Mouse (Mus musculus) A20 (cell line): ENCODE data around the gene Thada.

ENCODE experiments used
- DNase-seq: peaks from one replicate; pipeline ENCODE4 v3.0.0-alpha.2; 2011; ENCODE audit warnings: low read depth, low spot score

Thada gene

GRCm38 (mm10) chr17:84477176-84477575, 11.2 kb upstream of the Thada start:
- DNase-seq, result no peak

- no peak for DNase-seq
Measured at GRCm38 (mm10) chr17:84474312-84474711, 8.3 kb upstream of the Thada start.

DNA sequence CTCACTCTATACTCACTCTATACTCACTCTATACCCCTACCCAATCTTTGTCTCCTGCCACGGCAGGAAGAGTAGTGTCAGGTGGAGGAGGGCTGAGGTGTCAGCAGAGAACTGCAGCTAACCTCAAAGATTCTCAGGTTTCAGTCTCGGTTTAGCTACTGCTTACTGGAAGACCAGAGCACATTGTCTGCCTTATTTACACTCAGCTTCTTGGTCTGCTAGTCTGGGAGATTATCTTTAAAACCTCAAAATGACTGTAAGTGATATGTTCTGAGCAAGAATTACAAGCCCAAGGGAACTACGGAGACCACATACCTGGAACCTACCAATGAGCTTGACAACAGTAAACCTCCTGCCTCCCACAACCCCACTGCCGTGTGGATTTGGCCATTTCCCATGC, 31.0 kb downstream of the Thada start:
- DNase-seq, result peak; percentile 21

DNA sequence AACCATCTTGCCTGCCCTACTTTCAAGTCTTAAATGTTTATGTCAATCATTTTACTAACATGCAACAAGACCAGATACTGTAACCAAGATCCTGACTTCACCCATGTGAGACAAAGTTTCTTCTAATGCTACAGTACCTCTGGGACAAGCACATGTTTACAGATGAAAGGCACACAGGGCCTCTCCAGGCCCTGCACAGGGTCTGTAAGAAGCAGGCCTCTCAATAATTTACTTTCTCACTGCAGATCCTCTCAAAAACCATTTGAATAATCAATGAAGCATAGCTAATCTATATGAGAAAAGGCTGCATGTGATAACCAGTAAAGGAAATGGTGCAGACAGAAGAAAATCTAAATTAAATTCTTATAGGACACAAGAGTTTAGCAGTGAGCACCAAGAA, 31.8 kb downstream of the Thada start:
- DNase-seq, result no peak

DNA sequence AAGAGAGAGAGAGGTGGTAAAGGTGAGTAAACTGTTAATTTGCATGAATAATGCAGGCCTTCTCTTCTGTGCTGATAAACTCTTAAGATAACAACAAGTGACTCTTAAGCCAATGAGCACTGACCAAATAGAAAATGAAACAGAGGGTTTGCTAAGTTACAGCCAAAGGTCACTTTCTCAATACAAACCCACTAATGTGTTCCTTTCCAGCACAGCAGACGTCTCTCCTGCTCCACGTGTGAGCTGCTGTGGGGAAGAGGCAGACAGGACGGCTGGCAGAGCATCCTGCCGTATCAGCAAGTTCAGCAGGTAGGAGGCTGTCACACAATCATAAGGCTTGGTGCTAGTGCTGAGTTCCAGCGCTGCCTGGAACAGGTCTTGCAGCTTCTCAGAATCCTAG, 34.0 kb downstream of the Thada start:
- DNase-seq, result no peak

GRCm38 (mm10) chr17:84424258-84424657, 41.7 kb downstream of the Thada start:
- DNase-seq, result no peak

- DNase-seq, result no peak
Measured at GRCm38 (mm10) chr17:84422916-84423315, 43.1 kb downstream of the Thada start.

DNA sequence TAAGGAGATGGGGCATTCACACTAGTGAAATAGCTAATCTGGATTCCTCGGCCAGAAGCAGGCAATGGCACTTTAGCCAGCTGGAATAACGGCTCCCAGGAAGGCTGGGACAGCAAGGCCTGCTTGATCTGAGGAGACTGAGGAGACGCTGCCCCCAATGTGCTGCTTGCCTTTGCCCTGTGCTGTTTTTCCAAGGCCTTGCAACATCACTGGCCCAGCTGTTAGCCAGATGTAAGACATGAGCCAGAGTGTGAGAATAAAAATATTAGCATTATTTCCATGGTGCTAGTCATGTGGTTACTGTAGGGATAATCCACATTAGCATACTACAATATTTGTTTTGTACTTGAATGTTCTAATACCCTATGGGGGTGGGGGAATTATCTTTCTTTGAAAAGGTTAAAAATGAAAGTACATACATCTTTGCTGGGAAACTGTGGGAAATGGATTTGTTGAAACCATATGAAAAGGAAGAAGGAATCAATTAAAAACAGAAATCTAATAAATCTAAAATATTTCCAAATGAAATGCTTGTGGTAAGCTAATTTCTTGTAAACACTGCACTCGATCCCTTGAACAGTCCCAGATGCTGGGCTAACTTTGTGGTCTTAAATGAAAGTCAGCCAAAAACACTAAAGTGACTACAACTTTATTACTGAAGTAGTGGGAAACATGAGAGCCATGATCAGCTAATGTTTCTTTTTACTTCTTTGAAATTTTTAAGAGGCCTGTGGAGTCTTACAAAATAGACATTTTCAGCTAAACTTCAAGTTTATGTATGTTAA, 43.8 kb downstream of the Thada start:
- no peak for DNase-seq

GRCm38 (mm10) chr17:84421042-84421441, 45.0 kb downstream of the Thada start:
- no peak for DNase-seq

GRCm38 (mm10) chr17:84420276-84420639, 45.7 kb downstream of the Thada start:
- no peak for DNase-seq

DNA sequence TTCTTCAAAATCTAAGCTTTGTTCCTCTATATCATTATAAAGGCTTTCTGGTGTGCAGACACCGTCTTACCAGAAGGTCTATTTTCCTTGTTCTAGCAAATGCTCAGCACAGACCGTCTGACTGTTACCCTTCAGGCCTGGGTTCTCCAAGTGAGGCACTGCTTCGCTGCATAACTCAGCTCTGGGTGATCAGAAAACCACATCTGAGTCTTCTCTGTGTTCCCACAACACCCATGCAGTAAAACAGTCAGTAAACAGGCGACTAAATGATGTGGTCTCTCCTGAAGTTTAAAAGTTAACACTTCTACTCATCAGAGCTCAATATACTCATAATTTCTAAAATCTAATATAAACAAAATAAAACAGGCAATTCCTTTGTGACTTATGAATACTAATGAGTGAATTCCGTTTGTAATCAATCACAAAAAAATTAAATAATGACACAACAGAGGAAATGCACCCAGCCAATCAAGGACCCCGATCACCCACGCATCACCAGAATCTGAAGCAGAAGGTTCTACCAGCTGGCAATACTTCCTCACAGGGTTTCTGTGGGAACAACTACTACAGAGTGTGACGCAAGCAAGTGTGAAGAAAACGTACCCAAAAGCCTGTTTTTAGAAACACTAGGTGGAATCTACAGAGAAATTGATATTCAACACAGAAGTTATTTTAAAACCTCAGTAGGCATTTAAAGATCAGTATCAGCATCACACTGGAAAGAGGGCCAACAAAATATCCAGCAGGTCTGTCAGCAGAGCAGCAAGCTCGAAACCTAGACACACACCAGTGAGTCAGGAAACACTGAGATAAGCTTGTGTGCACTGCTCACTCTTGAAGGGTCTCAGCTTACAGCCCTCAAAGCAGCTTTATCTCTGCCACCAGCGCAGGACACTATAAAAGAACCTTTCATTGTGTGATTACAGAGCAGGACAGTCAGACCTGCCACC, 46.4 kb downstream of the Thada start:
- DNase-seq, result no peak

GRCm38 (mm10) chr17:84415936-84416335, 50.1 kb downstream of the Thada start:
- DNase-seq, result no peak

DNA sequence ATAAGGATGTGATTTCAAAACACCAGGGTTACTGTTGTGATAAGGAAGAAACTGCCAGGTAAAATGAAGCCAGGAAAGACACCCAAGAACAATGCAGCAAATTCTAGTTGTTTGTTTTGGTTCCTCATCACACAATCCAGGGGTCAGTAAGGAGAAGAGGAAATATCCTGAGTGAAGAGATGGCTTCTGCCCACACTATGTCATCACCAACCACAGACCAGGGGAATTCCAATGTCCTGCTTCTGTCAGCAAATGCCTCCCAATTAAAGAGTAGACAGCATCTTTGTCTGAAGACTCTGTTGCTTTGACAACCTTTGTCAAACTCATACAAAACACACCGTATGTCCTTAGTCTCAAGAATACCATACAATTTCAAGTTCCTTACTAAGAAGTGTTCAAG, 57.3 kb downstream of the Thada start:
- DNase-seq, result no peak

DNA sequence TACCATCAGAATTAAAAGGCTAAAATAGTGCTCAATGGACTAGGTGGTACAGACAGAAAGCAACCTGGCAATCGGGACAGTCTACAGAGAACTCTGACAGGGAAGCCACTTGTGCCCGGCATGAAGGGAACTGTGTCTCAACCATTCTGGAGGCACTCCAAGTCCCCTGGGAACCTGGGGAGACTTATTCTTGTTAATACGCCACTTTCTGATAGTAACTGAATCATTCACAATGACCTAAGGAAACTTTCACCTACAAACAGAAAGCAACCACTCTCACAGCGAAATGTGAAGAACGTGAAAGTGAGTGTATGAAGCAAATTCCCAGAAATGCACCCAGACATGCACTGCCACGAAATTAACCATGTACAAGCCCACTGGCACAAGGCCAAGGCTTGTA, 60.4 kb downstream of the Thada start:
- no peak for DNase-seq

DNA sequence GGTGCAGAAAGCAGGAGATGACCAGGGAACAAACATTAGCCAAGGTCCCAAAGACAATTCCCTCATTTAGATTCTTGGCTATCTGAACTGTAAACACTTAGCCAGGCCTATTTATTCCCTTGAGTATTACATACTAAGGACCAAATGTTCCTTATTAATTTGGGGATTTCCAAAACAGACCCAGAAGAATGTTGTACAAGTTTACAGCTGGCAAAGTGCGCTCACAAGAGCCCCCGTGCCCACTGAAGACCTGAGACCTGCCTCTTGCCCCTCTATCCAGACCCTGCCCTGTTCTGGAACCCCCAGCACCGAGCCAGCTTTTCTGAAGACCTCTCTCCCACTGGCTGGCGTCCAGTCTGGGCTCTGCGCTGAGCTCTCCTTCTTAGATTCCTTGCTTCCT, 64.2 kb downstream of the Thada start:
- no peak for DNase-seq

GRCm38 (mm10) chr17:84399431-84399830, 66.6 kb downstream of the Thada start:
- no peak for DNase-seq

- DNase-seq, result no peak
Measured at GRCm38 (mm10) chr17:84390026-84390425, 76.0 kb downstream of the Thada start.

DNA sequence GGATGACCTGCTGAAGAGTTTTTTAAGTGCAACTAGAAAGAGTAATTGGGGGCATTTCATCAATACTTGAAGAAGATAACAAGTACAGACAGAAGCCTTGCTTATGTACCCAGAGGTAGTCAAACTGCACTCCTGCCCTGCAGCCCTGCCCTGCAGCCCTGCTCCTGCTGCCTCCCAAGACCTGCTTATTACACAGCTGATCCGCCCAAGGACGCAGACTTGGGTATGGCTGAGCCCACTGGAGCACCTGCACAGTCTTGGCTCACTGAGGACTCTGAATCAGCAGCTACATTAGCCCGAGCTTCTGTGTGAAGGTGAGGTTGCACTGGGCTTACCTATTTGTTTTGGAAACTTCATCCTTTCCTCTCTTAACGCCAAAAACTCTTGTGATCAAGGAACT, 79.8 kb downstream of the Thada start:
- DNase-seq, result no peak

DNA sequence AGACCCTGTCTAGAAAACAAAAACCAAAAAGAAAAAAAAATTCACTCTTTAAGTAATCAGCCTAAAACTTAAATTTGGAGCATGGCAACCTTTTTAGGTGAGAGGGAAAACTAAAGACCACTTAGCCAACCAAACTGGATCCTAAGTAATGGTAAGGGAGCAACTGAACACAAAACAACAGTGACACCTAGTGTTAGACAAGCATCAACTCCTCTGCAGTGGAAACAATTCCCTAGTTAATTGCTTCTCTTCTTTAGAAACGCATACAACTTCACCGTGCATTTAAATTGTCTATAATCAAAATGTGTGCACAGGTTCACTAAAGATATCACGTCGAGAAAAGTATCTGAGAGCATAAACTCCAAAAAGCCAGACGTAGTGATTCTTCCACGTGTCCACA, 80.3 kb downstream of the Thada start:
- peak; percentile 39 for DNase-seq

DNA sequence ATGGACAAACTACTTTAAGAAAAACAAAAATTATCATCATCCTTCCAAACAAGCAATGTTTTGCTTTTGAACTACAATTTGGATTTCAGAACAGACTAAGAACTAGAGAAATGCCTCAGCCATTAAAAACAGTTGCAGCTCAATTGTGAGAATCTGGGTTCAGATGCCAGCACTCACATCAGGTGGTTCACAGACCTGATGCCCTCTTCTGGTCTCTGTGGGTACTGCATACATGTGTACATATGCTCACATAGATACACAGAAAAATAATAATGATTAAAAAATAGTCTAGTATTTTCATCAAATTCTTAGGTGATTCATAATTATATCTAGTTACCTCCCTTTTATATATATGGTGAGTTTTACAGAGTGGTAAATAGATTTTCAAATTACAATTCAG, 81.3 kb downstream of the Thada start:
- peak; percentile 34 for DNase-seq

DNA sequence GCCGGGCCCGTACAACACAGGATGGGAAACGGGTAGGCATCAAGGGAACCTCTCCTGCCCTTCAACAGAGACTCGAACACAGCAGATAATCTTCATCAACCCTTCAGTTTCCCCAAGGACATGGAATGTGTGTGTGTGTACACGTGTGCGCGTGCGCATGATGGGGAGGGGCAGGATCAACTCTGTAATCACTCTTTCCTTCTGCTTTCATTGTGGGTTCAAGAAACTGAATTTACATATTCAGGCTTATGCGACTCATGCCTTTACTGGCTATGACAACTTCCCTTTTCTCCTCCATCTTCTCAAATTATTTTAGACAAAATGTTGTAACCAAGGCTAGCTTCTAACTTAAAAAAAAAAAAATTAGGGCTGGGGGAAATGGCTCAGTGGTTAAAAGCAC, 85.7 kb downstream of the Thada start:
- DNase-seq, result peak; percentile 7

DNA sequence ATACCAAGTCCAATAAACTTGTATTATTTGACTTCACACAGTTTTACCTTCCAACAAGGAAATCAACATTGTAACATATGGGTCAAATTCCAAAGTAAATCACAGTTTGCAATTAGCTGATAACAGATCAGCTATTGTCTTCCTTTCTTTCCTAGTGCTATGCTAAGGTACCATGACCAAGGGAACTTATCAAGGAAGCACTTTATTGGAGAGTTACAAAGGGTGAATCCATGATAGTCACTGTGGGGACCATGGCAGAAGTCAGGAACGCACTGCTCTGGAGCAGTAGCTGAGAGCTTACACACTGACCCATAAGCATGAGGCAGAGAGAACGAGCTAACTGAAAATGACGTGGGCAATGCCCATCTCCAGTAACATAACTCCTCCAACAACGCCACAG, 89.1 kb downstream of the Thada start:
- DNase-seq, result no peak
